Mouse (Mus musculus): ENCODE data around the gene Gm10277.

Gene Gm10277

DNA sequence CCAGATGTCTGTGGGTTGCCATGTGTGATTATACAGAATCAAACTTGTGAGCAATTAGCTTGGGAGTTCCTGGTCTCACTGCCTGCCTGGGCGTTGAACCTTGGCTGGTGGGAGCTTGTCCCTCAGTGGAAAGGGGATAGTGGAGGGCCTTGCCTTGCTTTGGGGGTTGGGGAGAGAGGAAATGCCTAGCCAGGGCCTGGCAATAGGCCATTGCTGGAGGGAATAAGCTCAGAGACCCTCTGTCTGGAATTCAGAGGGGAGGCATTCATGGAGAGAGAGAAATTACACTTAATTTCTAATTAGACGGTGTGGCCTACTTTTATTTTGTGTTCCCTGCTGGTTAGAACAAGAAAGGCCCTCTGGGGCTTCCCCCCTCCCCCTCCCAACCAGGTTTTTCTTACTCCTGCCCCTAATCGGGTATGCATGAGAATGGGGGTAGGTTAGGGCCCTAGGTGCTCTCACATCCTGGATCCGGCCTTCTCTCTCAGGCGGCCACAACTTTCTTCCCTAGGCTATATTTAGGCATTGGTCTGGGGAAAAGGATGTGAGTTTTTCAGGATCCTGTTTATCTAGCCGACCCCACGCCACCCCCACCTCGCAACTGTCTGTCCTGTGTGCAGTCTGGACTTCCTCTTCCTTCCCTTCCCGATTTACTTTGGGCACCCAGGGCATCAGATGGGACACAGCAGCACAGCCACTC lies 11.7 kb downstream of the Gm10277 start:
- in situ Hi-C loops (cut with MseI, MboI), result no loop called here

DNA sequence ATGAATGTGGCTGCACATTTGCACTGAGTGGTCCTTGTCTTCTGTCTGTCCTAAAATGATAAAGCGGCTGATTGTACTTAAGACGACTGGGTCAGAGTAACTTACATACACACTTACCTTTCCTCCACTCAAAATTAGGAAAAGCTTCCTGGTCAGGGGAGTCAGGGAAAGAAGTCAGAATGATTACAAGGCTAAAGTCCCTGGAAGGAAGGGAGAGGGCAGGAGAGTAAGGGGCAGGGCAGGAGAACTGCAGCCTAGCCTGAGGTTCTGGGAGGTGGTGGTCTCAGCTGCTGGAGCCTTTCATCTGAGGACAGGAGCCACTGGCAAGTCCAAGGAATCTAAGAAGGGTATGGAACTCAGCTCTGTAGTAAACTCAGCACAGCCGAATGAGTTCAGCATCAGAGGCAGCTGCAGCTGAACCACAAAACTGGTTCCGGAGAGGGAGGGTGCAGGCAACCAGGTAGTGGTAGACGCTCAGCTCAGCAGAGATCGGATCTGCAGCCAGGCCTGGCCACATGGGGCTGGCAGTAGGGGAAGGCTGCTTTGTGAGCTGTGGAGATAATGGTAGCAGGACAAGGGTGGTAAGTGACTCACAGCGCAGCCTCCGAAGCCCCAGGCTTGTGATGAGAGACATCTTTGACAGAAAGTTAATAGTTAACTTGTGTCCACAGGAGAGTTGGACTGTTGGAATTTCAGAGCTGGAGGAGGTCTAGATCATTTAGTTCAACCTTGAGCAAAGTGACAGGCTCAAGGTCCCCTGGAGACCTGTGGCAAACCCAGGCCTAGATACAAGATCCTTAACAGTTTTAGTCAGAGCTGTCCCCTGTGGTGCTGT lies 15.5 kb downstream of the Gm10277 start:
- in situ Hi-C loops (cut with MseI, MboI), result no loop called here

DNA sequence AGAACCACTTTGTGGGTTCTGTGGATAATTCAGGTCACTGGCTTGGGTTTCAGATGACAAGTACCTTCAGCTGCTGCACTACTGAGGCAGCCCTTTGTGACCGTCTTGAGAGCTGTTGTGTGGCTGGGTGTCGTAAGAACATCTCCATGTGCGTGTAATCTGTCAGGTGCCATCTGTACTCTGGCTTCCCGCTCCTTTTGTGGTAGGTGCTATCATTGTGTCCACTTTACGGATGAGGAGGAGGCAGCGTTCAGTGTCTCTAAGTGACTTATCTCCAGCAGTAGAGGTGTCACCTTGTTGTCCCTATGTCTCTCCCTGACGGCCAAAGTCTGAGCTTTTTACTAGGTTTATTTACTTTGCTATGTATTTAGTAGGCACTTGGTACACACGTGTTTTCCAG lies 17.2 kb downstream of the Gm10277 start:
- in situ Hi-C loops (cut with MseI, MboI), result no loop called here

DNA sequence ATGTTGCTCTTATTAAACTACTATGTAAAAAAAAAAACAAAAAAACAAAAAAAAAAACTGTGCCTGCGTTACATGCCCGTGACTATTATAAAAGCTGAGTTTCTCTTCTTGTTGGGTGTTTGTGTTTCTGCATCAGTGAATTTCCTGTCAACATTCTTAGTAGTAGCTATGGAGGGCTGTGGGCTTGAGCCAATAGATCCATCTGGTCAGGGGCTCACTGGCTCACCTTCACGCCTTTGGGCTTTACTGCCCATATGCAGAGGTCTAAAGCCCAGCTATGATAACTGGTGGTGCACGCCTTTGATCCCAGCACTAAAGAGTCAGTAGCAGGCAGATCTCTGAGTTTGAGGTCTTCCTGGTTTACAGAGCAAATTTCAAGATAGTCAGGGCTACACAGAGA lies 18.1 kb downstream of the Gm10277 start:
- in situ Hi-C loops (cut with MseI, MboI), result no loop called here

DNA sequence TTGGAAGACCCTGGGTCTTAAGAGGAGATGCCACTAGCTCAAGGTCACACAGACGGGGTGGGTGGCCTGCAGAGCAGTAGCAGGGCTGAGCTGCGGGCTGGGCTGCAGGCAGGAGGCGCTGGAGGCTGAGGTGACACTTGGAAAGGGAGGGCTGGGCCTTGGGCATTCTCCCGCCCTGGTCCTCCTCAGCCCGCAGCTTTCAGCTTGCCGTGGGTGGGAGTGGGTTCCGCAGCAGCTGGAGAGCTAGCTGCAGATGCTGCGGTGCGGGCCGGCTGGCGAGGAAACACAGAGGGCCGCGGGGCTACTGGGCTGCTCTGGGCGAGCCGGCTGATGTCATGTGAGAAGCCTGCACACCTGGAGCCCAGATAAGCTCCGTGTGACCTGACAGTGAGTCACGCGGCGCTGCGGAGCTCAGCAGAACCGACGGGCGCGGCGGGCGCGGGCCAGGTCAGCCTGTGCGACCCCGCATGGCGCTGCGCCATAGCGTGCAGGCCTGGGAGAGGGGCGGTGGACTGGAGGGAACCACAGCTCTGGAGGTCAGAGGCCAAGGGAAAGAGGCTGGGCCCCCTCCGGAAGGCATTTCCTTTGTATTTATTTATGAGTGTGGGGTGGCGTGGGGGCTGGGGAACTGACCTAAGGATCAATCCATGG lies 21.1 kb downstream of the Gm10277 start:
- in situ Hi-C loops (cut with MseI, MboI), result no loop called here

DNA sequence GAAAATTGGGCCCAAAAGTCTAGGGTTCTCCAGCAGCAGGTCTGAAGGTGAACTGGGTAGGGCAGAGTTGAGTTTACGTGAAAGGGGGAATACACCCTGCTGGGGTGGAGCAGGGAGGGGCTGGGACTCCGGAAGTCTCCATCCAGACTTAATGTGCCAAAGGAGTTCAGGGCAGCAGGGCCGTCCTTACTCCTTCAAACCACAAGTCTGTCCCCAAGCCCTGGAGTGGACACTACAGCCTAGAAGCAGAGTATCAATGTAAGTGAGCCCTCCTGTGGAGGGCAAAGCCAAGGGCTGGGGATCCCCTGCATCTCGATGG lies 22.1 kb downstream of the Gm10277 start:
- in situ Hi-C loops (cut with MseI, MboI), result no loop called here

DNA sequence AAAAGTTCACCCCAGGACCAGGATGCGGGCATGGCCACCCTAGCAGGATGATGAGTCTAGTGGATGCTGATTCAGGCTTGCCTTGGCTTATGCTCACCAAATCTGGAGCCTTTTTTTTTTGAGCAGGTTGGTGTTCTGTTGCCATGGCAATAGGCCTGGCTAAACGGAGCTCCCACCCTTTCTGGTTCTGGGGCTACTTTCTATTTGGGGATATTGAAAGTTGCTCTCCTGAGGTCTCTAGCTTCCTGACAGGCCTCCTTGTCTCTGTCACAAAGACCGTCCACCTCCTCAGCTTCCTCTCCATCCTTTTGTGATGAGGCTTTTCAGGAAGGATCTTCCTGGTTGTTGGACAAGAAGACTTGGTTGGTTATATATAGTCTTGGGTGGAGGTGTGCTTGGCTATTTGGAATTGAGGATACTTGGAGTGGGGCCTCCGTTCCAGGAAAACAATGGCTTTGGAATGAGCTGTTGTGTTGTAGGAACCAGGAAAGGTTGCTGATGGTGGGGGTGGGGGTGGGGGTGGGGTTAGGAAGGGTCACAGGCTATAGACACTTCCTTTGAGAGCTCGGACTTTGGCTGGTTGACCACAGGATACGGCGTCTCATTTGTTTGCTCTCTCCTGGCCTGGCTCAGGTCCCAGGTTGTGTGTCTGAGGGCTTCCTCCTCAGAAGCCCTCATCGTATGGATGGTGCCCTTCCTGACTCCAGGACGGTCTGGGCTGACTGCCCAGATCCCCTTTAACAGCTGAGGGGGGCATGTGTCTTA lies 22.7 kb downstream of the Gm10277 start:
- in situ Hi-C loops (cut with MseI, MboI), result no loop called here

DNA sequence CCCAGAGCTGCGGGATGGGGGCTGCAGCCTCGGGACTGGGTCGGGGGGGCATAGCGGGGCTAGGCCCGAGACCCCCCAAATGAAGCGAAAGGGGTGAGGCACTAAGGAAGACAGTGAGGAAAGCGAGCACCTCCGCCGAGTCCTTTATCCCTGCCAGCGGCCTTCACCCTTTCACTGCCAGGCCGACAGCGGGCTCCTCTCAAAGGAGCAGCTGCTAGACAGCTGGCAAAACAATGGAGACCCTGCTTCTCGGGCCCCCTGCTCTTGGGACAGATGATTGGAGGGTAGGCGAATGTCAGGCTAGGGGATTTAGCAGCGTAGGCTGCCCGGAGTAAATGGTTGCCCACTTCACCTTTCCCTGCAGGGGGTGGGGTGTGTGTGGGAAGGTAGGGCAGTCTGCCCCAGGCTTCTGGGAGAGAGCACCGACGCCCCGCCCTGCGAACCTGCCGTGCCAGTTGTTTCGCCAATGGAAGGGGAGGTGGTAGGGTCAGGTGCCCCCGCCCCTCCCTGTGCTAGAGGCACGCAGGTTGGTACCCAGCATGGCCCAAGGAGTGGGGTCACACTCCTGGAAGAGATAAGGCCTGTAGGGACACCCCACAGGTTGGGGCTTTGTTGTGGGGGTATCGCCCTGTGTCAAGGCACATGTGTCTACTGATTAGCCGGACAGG lies 23.7 kb downstream of the Gm10277 start:
- in situ Hi-C loops (cut with MseI, MboI), result no loop called here

DNA sequence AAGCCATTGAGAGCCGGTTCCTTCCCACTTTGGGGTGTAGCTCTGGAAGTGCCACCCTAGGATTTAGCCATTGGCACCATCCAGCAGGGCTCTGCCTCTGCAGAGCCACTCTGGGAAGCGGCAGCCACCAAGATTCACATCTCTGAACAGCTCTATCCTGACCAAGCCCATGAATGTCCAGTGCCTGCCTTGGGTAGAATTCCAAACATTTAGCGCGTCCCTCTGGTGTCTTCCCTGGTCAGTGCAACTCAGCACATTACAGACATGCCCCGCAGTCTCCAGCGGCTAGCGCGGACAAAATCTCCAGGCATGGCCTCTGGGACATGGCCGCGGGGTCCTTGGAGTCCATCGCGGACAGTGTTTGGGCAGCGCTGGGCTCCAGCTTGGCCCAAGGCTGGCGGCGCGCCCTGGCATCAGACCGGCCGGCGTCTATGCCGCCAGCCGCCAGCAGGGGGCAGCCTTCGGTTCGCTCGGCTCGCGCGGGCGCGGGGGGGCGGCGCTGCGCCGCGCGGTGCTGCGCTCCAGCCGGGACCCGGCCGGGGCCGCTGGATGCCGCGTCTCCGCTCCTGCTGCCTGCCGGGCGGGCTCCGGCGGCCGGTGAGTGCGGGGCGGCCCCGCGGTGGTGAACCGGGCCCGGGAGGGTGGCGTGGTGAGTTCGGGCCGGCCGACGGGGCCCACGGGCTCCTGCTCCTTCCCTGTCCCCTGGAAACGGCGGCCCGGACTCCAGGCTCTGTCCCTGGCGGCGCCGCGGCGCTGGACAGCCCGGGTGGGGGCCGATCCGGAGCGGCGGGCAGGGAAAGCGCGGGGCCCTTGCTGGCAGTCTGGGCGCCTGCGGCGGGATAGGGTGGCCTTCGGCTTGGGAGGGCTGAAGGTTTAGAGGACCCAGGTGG lies 24.5 kb downstream of the Gm10277 start, which contains the start of gene Myo18a:
Gene Myo18a, plus strand, starts transcription at position 464 of the 890 bp plus-strand sequence.
- in situ Hi-C loops (cut with MseI, MboI), result no loop called here

DNA sequence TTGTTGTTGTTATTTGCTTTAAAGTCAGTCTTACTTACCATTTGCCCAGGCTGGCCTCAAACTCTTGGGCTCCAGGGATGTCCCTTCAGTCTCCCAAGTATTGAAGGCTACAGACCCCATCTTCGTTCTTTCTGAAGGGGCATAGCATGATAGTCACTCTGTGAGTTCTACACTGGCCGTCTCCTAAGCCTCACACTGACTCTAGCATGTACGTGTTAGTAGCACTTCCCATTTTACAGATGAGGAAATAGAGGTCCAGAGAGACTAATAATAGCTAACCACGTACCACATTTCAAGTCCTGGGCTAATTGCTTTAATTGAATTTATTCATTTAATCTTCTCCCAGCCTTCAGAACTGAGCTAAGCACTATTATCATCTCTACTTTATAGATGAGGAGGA lies 27.5 kb downstream of the Gm10277 start:
- in situ Hi-C loops (cut with MseI, MboI), result no loop called here

DNA sequence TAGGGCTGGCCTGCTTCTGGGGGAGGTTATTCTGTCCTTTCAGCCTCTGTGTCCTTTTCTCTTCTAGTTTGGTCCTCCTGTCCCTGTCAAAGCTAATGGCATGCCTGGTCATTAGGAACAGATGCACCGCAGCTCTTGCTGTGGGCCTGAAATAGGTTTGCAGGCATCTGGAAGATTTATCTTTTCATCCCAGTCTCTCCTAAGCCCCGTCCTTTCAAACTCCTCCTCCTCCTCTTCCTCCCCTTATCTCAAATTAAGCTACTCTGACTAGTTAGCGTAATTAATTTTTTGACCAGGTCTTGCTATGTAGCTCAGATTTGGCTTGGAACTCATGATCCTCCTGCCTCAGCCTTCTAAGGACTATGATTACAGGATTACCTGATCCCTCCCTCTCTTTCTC lies 34.1 kb downstream of the Gm10277 start:
- in situ Hi-C loops (cut with MseI, MboI), result loop anchor here in 1 of 2 experiments (5.0 kb wide), 1 partner anchor 39 kb away; no protein-coding TSS in a partner anchor

DNA sequence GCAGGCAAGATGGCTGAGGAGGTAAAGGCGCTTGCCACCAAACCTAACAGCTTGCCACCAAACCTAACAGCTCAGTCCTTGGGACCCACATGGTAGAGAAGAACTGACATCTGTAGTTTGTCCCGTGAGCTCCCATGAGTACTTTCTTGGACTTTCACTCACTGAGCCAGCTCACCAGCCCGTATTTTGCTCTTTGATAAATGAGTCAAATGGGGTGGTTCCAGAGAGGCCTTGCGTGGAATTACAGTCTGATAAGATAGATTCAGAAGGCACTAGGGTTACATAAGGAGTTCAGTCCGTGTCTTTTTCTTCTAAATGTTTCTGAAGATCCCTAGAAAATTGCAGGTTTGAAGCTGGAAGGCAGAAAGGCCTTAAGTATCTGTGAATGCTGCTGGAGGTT lies 35.0 kb downstream of the Gm10277 start:
- in situ Hi-C loops (cut with MseI, MboI), result loop anchor here in 1 of 2 experiments (5.0 kb wide), 1 partner anchor 40 kb away; no protein-coding TSS in a partner anchor

DNA sequence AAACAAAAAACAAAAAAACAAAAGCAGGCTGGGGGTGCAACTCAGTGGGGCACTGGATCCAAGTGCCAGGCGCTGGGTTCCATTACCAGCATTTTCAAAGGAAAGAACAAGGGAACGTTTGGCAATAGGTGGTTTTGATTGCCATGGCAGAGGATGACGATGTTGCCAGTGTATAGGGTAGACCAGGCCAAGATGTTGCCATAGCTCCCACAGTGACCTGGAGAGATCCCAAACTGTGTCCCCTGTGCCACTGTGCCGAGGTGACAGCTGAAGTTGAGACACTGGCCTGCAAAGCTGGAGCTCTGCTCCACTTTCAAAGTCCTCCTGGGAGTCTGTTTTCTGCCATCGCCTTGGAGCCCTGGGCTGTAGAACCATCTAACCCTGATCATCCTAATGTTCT lies 38.6 kb downstream of the Gm10277 start:
- in situ Hi-C loops (cut with MseI, MboI), result loop anchor here in 1 of 2 experiments (10.0 kb wide), 1 partner anchor 206 kb away; no protein-coding TSS in a partner anchor

DNA sequence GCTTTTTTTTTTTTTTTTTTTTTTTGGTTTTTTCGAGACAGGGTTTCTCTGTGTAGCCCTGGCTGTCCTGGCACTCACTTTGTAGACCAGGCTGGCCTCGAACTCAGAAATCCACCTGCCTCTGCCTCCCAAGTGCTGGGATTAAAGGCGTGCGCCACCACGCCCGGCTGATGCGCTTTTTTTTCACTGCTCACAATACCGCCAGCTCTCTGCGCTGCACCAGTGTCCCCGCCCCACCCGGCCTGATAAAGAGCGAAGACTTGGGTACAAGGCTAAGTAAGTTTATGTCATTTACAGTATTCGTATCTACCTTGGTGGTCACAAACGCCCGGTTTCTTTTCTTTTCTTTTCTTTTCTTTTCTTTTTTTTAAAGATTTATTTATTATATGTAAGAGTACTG lies 40.4 kb downstream of the Gm10277 start:
- in situ Hi-C loops (cut with MseI, MboI), result loop anchor here in 1 of 2 experiments (10.0 kb wide), 1 partner anchor 208 kb away; no protein-coding TSS in a partner anchor

DNA sequence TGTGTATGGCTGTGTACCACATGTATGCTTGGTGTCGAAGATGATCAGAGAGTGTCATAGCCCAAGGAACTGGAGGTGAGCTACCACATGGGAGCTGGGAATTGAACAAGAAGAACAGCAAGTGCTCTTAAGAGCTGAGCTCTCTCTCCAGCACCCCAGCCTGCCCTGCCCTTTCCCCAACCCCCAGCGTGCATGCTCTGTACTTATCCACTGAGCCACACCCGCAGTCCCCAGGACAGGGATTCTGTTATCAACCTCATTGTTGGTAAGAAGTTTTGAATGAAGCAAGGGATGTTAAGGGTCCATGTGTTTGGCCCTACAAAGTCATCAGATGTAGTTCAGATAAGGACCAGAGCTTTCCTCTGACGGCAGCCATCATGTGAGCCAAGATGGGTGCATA lies 40.9 kb downstream of the Gm10277 start:
- in situ Hi-C loops (cut with MseI, MboI), result loop anchor here in 1 of 2 experiments (10.0 kb wide), 1 partner anchor 208 kb away; no protein-coding TSS in a partner anchor

DNA sequence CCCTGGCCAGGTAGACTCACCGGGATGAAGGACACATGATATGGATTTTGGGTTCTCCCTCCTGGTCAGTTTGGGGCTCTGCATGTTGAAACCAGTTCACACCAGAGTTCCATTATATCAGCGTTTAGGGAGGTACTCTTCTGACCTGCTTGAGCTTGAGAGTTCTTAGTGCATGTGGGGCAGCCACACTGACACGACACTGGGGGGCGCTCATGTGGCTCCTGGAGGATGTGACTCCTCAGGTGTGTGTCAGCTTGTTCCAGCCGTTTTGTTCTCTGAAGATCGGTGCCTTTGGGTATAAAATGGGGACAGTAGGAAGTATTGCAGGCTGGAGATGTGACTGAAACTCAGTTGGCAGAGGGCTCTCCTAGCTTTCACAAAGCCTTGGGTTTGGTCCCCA lies 43.6 kb downstream of the Gm10277 start:
- in situ Hi-C loops (cut with MseI, MboI), result loop anchor here (5.0 to 10.0 kb wide), 2 partner anchors 68 to 211 kb away; no protein-coding TSS in a partner anchor

DNA sequence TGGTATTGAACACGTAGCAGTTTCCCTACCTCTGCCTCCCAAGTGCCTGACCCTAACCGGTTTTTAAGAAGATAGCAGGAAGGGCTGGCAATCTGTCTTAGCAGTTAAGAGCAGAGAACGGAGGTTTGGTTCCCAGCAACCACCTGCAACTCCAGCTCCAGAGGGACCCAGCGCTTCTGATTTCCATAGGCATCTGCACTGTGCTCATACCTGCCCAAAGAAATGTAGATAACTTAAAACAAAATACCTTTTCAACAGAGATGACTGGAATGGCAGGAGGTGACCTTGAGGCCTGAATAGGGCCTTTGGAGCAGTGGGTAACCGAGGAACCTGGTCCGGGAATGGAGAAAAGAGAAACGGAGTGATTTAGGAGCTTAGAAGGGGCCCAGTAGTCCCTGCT lies 49.0 kb downstream of the Gm10277 start:
- in situ Hi-C loops (cut with MseI, MboI), result loop anchor here in 1 of 2 experiments (5.0 kb wide), 1 partner anchor 54 kb away; no protein-coding TSS in a partner anchor

DNA sequence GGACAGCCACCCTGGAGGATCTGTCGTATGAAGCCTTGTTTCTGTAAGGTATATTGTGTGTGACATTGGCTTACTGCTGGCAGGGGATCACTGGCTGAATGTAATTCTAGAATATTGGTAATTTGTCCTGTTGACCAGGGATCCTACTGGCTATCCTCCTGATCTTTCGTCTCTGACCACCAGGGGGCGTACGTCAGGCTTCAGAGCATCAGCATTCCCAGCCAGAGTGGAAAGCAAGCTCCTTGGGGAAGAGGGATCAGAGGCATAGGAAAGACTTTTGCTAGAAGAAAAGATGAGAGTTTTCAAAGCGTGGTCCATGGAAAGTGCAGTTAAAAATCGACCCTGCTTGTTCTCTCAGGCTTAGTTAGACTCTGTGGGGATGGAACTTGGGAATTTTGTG lies 50.3 kb downstream of the Gm10277 start:
- in situ Hi-C loops (cut with MseI, MboI), result loop anchor here in 1 of 2 experiments (5.0 kb wide), 1 partner anchor 55 kb away; no protein-coding TSS in a partner anchor
